Mouse (Mus musculus): ENCODE measurements around the gene Fggy.

Fggy gene

GRCm38 (mm10) chr4:95862781-95863499, 305.6 kb downstream of the Fggy start:
- DNase-seq, result no peak

DNA sequence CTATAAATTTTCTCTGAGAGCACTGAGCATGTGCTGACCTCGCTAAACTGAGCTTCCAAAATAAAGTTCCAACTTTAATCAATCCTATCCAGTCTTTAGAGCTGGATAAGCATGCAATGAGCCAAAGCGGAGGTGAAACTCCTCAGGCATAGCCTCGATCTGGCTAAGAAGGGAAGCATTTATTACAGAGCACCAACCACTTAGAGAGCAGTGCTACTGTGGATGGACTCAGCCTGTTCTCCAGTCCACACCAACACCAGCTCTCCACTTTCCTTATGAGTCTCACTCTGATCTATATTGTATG, 306.1 kb downstream of the Fggy start:
- DNase-seq, result no peak

DNA sequence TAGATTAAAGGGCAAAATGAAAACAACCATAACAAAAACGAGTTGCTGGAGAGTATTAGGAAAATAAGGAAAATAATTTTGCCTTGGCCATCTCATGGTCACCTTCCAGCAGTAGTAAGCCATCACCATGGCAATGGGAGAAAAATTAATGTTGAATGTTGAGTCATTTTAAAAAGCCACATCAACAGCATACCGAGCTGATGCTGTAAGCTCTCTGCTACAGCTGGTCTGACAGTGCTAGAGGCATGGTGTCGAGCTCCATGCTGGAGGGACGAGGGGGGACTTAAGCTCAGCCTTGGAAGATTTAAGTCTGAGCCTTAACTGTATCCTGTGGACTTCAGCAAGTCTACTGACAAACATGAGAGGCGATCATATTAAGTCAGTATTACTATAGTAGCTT, 307.9 kb downstream of the Fggy start:
- DNase-seq, result no peak

- DNase-seq, result no peak
These were observed 308.6 kb downstream of the Fggy start for GRCm38 (mm10) chr4:95865882-95866281.

DNA sequence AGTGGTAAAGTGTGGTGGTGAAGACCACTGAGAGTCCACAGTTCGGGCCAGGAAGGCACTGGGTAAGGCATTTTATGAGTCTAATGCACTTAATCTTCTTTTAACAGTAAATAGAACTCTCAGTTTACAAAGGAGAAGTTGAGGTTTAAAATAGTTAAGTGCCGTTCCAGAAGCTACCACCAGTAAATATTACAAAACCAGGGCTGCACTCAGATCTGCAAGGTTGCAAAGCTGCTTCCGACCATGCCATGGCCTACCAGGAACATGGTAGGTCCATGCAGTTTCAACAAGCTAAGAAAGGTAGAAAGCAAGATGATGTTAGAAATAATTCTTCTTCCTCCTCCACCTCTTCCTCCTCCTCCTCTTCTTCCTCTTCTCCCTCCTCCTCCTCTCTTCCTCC, 309.8 kb downstream of the Fggy start:
- no peak for DNase-seq

GRCm38 (mm10) chr4:95868348-95868747, 311.0 kb downstream of the Fggy start:
- no peak for DNase-seq

- DNase-seq, result peak; percentile 37
These were observed 314.0 kb downstream of the Fggy start for GRCm38 (mm10) chr4:95871216-95871881.

GRCm38 (mm10) chr4:95875896-95876295, 318.6 kb downstream of the Fggy start:
- DNase-seq, result no peak

DNA sequence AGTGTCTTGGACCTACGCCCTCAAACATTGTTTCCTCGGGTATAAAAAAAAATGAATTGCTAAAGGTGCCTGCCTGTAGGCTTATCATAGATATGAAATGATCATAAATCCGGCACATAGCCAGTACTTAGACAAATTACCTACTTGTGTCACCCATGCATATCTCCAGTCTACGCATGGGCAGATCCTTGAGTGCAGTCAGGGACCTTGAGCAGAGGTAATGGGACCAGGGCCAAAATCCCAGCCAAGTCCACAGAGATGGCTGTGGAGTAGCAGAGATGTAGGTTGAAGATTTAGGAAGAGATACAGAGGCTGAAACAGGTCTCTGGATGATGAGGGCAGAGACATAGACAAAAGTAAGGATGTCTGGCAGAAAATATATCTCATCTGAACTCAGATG, 320.1 kb downstream of the Fggy start:
- no peak for DNase-seq

DNA sequence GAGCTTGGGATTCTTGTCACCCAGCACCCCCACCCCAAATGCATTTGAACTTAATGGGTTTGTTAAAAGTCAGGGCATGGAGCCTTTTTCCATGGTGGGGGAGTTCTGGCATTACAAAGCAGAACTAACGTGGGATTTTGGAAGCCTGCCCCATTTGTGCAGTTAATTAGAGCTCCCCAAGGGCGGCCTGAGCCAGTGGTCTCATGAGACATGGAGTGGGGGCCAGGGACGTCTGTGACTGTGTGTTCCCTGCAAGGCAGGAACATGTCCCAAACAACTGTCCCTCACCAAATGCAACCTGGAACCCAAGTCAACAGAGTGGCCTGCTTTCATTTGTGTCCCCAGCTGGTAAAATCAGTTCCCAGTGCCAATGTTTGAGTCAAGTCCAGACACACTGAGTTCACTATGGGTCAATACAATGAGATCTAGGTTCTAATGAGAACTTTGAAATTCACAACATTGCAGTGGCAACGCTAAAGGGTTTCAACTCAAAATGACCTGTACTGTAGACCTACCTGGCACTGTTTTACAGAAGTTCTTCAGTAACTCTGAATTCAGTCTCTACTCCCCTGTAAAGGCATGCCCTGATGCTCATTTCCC, 324.5 kb downstream of the Fggy start:
- DNase-seq, result no peak

GRCm38 (mm10) chr4:95884184-95885145, 327.2 kb downstream of the Fggy start:
- no peak for DNase-seq

DNA sequence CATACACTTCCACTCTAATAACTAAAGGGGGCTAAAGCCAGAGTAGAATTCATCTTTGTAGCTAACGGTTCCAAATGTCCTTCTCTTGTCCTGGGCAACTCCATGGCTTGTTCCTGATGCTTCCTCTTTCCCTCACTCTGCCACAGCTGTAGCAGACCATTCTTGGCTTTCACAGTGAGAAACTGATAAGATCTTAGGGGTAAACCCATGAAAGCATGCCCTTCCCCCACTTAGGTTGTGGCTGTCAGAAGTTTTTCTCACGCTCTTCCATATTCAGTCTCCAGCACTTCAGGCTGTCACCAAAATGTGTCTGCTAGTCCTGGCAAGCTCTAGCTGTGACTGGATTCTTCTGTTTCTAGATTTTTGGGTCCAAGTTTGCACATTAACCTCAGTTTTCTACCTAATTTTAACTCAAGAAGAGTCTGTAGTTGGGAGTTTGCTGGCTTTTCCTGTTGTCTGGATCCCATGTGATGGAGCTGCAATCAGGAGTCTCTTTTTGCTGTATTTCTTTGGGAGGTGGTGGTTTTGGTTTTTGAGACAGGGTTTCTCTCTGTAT, 338.0 kb downstream of the Fggy start:
- DNase-seq, result no peak

GRCm38 (mm10) chr4:95896571-95896970, 339.3 kb downstream of the Fggy start:
- DNase-seq, result no peak

DNA sequence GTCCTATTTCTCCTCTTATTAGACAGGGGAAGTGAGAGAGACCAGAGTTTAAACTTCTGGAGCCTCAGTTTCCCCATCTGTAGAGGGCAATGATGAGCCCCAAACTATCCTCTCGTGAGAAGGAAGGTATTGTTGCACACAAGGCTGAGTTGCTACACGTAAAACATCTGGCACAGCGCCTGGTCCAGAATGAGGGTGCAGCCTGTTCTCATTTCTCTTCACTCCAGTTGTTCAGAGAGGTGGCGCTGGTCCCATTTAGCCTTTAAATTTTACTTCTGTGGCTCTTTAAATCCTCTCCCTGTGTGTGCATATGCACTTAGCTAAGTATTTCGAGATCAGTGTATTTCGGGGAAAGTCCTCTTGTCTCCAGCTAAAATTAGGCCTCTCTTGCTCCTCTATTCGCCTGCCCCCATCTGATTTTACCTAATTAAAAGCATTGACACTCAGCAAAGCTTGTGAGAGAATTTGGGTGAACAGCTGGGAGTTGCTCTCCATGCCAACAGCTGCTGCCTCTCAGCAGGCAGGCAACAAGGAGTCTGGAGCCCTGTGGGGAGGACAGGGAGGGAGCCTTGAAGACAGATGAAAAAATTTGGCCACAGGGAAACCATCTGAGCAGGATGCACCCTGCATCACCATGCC, 340.0 kb downstream of the Fggy start:
- DNase-seq, result no peak

DNA sequence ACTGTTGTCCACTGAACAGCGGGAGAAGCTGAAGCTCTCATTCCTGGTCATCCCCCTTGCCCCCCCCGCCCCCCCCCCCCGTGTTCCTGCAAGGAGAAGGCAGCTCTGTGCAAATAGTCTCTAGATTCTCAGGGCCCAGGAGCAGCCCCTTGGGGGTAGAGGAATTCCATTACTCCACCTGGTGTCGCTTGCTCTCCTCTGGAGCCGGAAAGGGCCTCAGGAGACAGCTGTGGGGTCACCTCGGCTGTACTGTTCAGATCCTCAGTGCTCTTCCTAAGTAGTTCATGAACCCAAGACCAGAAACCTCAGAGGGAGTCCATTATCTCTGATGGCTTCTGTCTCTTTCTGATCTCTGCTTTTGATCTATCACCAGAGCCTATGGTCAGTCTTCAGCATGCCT, 341.4 kb downstream of the Fggy start:
- no peak for DNase-seq

DNA sequence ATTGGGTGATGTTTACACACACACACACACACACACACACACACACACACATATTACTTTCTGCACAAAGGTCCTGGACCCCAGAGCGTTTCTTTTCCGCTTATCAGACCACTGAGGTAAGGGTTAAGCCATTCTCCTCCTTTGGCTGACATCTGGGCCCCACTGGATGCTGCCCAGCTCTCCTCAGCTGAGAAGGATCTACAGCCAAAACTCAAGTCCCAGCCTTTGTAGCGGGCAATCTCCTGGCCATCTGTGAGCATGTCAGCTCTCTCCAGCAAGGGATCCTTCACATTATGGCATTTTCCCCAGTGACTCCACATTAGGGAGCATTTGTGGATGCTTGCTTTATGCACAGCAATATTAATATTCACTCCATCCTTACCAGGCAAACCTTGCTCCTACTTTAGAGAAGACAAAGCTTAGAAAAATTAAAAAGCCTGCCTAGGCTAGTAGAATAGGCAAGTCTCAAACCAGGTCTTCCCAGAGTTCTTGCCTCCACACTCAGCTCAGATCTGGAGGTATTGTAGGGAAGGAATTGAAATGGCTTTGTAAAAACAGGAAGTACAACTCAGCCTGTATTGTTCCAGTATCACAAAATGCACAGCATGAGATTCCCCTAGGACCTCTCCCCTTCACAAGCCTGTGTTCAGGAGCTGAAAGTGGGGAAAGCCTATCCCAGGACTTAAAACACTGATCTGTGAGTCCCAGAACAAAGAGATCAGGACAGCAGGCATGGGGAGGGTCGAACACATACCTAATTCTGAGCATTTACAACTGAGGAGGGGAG, 342.8 kb downstream of the Fggy start:
- DNase-seq, result no peak

- DNase-seq, result no peak
These were observed 343.5 kb downstream of the Fggy start for GRCm38 (mm10) chr4:95900815-95901214.

- no peak for DNase-seq
These were observed 348.8 kb downstream of the Fggy start for GRCm38 (mm10) chr4:95906141-95906540.

DNA sequence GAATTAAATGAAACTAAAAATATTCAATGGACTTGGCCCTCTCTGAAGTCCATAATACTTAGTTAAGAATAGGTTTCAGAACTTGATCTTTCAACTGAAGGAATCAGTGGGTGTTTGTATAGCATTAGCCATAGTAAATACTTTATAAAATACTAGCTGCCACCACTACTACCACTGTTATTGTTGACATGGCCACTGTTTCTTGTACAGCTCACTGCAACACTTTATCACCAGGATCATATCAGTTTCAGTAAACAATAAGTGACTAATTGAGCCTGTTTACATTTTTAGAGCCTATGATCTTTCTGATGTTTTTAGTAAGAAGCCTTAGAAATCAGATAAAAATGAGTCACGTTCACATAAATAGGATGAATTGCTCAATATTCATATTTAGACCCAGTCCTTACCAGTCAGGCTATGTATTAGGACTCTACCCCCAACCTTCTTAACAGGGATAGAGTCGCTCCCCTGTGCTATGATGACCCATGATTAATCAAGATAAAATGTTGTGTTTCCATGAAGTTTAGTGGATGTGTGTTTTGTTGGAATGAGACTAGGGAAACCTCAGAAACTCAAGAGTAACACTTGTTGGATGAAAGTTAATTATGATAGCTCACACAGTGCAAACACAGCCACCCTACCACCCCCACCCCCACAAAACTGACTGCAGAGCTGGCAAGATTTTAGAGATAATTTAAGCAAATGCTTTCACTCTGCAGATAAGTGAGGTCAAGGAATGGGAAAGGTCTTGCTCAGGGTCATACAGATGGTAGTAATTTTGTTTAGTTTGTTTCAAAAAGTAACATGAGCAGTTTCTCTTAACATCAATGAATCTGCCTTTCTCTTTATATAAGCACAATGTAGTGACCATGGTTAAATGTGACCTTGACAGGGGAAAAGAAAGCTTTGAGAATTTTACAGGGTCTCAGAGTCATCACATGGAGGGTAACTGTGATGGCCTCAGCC, 352.7 kb downstream of the Fggy start:
- DNase-seq, result no peak

GRCm38 (mm10) chr4:95913026-95913425, 355.7 kb downstream of the Fggy start:
- DNase-seq, result no peak
